Mouse (Mus musculus): ENCODE measurements around the gene Iyd.
A peak's percentile ranks its signal among the peaks of the same experiment; 100 is the strongest.

Gene Iyd

DNA sequence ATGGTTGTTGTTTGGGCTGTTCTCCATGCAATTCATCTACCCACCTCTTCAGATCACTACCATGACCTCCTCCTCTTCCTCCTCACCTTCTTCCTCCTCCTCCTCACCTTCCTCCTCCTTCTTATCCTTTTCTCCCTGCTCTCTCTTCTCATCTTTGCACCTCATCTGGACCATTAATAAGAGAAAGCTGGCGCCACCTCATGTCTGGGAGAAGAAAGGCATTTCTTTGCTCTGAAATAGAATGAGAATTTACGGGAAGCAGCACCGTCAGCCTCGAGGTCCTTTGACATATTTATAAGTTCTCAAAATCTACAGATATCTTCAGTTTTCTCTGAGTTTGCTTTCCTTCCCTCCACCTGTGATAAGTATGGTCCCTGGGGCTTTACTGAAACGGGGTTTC, 15.1 kb downstream of the Iyd start:
- DNase-seq: no peak

DNA sequence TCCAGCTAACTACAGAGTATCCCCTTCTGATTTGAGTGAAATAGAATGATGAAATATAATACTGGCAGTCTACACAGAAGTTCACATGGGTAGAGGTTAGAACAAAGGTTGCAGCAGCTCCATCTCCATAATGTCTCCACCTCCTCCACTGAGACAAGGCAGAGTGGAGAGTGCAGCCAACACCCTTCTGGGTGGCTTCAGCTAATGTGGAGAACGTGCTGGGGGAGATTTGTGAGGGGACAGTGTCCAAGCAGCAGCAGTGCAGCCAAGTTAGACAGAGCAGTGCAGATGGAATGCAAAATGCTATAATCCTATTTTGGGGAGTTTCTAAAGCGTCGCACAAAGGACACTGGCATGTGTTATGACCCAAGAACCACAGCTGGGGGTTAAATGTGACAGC, 16.5 kb downstream of the Iyd start:
- DNase-seq: no peak

DNA sequence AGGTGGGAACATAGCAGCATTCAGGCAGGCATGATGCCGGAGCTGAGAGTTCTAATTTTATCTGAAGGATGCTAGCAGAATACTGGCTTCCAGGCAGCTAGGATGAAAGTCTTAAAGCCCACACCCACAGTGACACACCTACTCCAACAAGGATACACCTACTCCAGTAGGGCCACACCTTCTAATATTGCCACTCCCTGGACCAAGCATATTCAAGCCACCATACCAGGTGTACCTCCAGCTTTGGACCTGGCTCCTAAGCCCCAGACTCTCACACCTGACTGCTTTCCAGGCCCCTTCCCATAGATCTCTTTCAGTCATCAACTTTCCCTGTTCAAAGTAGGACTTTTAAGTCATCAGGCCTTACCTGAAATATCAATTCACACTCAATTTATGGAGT, 19.1 kb downstream of the Iyd start:
- no peak for DNase-seq

DNA sequence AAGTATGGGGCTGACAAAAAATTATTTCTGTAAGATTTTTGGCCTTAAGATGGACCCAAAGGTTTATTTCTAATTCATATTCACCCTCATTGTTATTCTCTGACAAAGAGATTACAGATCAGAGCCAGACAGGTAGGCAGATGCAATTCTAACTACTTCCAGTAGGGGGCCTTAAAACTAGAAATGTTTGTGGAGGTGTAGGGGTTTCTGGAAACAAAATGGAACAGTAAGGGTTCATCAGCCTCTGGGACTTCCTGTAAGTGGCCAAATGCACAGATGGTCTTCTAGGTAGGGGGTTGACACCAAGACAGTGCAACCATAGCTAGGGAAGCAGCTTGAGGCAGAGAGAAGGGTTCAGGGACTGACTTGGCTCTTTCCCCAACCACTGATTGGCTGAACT, 22.1 kb downstream of the Iyd start:
- DNase-seq: no peak

DNA sequence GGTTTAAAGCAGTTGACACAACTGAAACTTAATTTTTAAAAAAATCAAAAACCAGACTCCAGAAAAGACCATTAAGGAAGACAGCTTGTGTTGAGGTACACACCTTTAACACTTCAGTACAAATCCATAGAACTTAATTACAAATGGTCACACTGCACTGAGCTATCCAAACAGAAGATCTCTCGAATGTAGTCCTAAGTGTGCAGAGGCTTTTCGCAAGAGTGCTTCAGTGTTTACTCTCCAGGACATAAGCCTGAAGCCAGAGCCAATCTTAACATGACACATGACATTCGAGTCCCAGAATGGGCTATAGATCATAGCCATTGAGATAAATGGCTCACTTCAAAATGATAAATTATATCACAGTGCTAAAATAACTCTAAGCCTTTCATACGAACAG, 25.1 kb downstream of the Iyd start:
- no peak for DNase-seq

DNA sequence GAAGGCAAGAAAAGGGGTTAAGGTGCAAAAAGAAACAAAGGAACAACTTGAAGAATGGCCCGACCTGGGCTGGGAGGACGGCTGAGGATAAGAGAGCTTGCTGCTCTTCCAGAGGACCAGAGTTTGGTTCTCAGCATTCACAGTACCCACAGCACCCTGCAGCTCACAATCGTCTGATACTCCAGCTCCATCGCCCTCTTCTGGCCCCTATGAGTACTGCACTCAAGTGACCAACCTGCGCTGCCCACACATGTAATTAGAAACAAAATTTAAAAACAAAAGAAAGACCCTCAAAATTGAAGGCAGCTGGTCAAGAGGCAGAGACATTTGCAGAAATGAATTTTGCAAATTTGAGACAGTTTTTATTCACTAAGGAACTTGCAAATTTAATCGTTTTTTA, 27.8 kb downstream of the Iyd start:
- DNase-seq: no peak

DNA sequence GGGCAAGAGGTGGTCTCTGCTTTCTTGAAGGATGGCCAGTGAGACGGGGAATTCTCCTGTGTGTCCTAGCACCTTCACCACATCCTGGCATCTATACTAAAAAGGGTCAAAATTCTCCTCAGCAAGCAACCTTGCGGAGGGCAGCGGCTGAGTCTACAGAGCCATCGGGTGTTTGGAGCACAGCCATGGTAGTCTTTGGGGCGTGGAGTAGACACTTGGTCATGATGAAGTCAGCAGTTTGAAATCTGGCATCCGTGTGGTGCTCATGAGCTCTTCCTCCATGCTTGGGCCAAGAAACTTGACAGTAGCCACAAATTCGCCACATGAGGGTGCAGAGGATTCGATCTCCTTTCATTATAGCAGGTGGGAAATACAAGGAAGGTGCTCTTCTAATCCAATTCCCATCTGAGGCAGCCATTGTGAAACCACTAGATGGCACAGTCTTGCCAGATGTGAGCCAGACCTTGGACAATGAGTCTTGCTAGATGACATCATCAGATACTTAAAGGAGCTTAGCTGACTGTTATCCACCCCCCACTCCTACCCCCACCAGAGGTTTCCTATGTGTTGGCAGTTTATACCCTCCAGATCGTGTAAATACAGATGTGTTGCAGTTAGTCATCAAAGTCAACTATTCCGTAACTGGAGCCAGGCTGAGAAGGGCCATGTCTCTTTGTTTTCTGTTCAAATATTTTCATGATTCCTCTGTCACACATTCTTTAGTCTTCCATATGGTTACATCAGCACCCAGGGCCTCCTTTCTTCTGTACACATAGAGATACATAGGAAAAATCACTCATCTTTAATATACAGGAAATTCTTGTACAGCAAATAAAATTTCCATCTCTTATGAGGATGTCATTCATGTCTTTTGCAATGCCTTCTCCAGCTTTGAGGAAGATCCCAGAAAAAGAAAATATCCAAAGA, 32.9 kb downstream of the Iyd start:
- no peak for DNase-seq

DNA sequence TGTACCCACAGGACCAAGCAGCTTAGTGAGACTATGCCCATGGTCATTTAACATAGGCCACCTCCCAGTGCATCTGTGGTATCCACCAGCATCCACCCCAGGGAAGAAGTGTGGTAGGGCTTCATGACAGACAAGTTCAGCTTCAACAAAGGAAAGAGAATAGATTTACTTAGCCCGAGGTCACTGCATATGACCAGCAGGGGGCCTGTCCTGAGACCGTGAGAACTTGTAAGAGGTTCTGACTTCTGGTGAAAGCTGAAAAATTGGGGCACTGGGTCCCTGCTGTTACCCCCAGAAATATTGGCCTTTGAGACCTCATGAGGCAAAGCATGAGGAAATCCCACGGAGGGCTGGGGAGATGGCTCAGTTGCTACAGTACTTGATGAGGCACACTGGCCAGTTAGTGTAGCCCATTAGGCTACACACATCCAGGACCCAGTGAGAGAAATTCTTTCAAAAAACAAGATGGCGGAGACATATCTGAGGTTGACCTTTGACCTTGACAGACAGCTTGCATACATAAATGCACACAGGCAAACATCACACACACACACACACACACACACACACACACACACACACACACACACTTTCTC, 34.0 kb downstream of the Iyd start:
- peak; percentile 23 for DNase-seq

DNA sequence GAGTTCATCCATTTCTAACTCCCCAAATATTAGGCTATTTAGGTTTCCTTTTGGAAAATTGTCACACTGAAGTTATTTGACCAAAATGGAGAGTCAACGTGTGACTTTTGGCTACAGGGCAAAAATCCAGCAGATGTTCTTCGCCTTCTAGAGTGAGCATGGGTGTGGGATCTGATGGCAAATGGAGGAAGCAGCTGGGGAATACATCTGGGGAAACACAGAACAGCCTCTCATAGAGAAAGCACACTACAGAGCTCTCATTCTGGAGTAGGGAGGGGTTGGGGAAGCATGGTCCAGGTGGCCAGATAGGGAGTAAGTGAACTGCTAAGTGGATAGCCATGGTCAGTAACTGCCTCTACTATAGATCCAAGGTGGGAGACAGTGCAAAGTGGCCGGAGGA, 50.6 kb downstream of the Iyd start:
- no peak for DNase-seq

DNA sequence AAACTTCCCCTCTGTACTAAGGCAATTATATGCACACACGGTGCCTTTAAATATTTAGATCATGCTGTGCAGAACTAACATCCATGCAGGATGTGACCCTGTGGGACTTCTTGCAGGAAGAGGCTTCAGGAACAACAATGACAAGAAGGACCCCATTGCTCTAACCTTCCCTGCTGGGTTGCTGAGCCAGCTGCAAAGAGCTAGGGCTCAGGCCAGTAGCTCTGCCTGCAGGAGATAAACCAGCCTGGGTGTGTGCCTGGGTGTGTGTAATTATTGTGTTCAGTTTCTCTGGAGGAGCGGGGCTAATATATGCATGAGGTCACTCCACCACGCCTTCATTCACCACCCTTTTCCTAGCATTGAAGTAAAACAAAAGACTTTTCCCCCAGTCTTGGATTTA, 51.8 kb downstream of the Iyd start:
- peak; percentile 4 for DNase-seq

DNA sequence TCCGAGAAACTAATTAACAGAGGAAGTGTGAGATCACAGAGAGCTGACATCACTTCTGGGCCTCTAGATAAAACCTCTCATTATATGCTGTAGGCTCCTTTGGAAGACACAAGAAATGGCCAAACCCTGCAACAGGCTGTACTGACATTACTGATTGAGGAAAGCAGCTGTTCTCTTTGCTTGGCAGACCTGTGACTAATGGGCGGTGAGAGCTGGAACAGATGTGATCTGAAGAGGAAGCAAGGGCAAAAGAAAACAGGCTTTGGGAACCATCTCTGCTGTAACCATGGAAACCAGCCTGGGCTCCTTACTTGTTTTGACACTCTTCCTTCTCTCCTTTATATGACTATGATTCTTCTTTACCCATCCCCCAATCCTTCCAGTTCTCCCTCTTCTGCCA, 56.7 kb downstream of the Iyd start:
- no peak for DNase-seq

DNA sequence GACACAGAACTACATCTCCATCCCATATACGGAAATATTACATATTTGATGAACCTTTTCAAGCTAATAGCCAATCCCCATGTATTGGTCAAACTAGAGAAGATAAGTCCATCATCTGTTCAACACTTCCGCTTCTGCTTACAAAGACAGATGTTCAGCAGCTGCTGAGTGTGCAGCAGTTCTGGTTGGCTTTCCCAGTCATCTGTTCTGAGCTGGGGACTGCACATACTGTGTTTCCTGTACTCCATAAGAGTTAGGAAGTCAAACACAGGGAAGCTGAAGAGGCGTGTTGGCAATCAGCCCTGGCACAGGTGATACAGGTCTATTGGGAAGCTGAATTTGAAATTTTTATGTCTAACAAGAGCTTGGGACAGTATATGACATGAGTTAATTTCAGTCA, 57.7 kb downstream of the Iyd start:
- no peak for DNase-seq

Data from liver (tissue).